Mouse (Mus musculus) heart, postnatal 0 days (tissue): ENCODE measurements around the gene Timm8a2.

Source experiments
- CTCF ChIP-seq: IDR thresholded peaks from 2 replicates; pipeline ENCODE4 v1.5.1; 2016; ENCODE audit warnings: antibody characterized with exemption, control low read depth, low read depth
- EP300 ChIP-seq: IDR thresholded peaks from 2 replicates; pipeline ENCODE4 v1.6.1; 2016; ENCODE audit warnings: antibody characterized with exemption, low read depth

GRCm38 (mm10) chr14:122062411-122063090 is 28.1 kb downstream of the Timm8a2 start:
- TF ChIP-seq CTCF (no peak), EP300 (no peak)
